Mouse (Mus musculus): ENCODE measurements around the gene Atat1. TPM values are rescaled to one million over a fixed set of nuclear protein-coding genes. Genes with fewer than 3 reads are reported as not detected.
"Not testable (repeated sequence)": the region's sequence is repeated elsewhere in the genome, so short reads cannot be mapped to it uniquely, and the experiment has no call there.

The Atat1 gene
- polyA plus RNA-seq (2015; fragmentation: Nextera tagmentation; extraction: Ambion mirVana), result 50.8 and 51.9 TPM in 2 replicates

- Histone ChIP-seq H3K27me3 (ENCODE audit: control insufficient read depth, insufficient read depth, low read length) (no peaks in the 10 kb centered on the region), H3K9ac (ENCODE audit: low read length) (peak within 1 kb of the TSS; percentile 81), H3K4me1 (ENCODE audit: control insufficient read depth, insufficient read depth, low read length) (peaks cover 12% of the 10 kb centered on the region), H3K36me3 (ENCODE audit: control insufficient read depth, insufficient read depth, low read length) (peaks cover 23% of the 10 kb centered on the region; the same call in 1 of the 2 replicates), H3K9me3 (replicated peaks; ENCODE audit: control insufficient read depth, low read length) (no peaks in the 10 kb centered on the region), H3K4me2 (ENCODE audit: low read depth, low read length) (peak within 1 kb of the TSS; percentile 99), H3K4me3 (replicated peaks; ENCODE audit: low read length) (peak within 1 kb of the TSS; percentile 66), H3K27ac (ENCODE audit: low read length) (peak within 1 kb of the TSS; percentile 83)
- WGBS, result 2% methylated on average over 25 of the region's 25 CpGs
- peak; percentile 91 for ATAC-seq (ENCODE audit: insufficient read depth, low FRiP score)
These were observed at the start of gene Atat1 for GRCm38 (mm10) chr17:35909919-35910369. Gene Atat1, minus strand, starts transcription at chr17:35910075.

- Histone ChIP-seq H3K27me3 (ENCODE audit: control insufficient read depth, insufficient read depth, low read length) (no peaks in the 10 kb centered on the region), H3K27ac (ENCODE audit: low read length) (no peak overlapping the region), H3K9me3 (replicated peaks; ENCODE audit: control insufficient read depth, low read length) (no peaks in the 10 kb centered on the region), H3K4me1 (ENCODE audit: control insufficient read depth, insufficient read depth, low read length) (no peaks in the 10 kb centered on the region), H3K4me2 (ENCODE audit: low read depth, low read length) (no peak overlapping the region), H3K36me3 (ENCODE audit: control insufficient read depth, insufficient read depth, low read length) (peaks cover 35% of the 10 kb centered on the region), H3K9ac (ENCODE audit: low read length) (no peak overlapping the region), H3K4me3 (replicated peaks; ENCODE audit: low read length) (no peak overlapping the region)
- 95% methylated on average over 15 of the region's 15 CpGs for WGBS
- no peak for ATAC-seq (ENCODE audit: insufficient read depth, low FRiP score)
These were observed 48.8 kb upstream of the Atat1 start for GRCm38 (mm10) chr17:35958533-35959223.

GRCm38 (mm10) chr17:35954665-35955064 is 44.8 kb upstream of the Atat1 start:
- Histone ChIP-seq H3K4me3 (replicated peaks; ENCODE audit: low read length) (no peak overlapping the region), H3K9ac (ENCODE audit: low read length) (no peak overlapping the region), H3K27ac (ENCODE audit: low read length) (no peak overlapping the region), H3K27me3 (ENCODE audit: control insufficient read depth, insufficient read depth, low read length) (no peaks in the 10 kb centered on the region), H3K36me3 (ENCODE audit: control insufficient read depth, insufficient read depth, low read length) (peaks cover 13% of the 10 kb centered on the region; the same call in 1 of the 2 replicates), H3K4me1 (ENCODE audit: control insufficient read depth, insufficient read depth, low read length) (no peaks in the 10 kb centered on the region), H3K9me3 (replicated peaks; ENCODE audit: control insufficient read depth, low read length) (no peaks in the 10 kb centered on the region), H3K4me2 (ENCODE audit: low read depth, low read length) (no peak overlapping the region)
- 72% methylated on average over 8 of the region's 8 CpGs for WGBS
- ATAC-seq (ENCODE audit: insufficient read depth, low FRiP score), result no peak

GRCm38 (mm10) chr17:35952559-35952958 is 42.7 kb upstream of the Atat1 start:
- 79% methylated on average over 2 of the region's 3 CpGs for WGBS
- not testable (repeated sequence) for H3K9me3 ChIP-seq (replicated peaks; ENCODE audit: control insufficient read depth, low read length); H3K27ac ChIP-seq (ENCODE audit: low read length); H3K4me3 ChIP-seq (replicated peaks; ENCODE audit: low read length); H3K9ac ChIP-seq (ENCODE audit: low read length); H3K4me2 ChIP-seq (ENCODE audit: low read depth, low read length); H3K36me3 ChIP-seq (ENCODE audit: control insufficient read depth, insufficient read depth, low read length); H3K27me3 ChIP-seq (ENCODE audit: control insufficient read depth, insufficient read depth, low read length); H3K4me1 ChIP-seq (ENCODE audit: control insufficient read depth, insufficient read depth, low read length); ATAC-seq (ENCODE audit: insufficient read depth, low FRiP score)

- H3K4me1 ChIP-seq (ENCODE audit: control insufficient read depth, insufficient read depth, low read length); H3K27me3 ChIP-seq (ENCODE audit: control insufficient read depth, insufficient read depth, low read length); H3K36me3 ChIP-seq (ENCODE audit: control insufficient read depth, insufficient read depth, low read length); H3K4me3 ChIP-seq (replicated peaks; ENCODE audit: low read length); H3K9me3 ChIP-seq (replicated peaks; ENCODE audit: control insufficient read depth, low read length); H3K9ac ChIP-seq (ENCODE audit: low read length); H3K4me2 ChIP-seq (ENCODE audit: low read depth, low read length); H3K27ac ChIP-seq (ENCODE audit: low read length); ATAC-seq (ENCODE audit: insufficient read depth, low FRiP score): not testable (repeated sequence)
These were observed 41.1 kb upstream of the Atat1 start for GRCm38 (mm10) chr17:35950946-35951345.

GRCm38 (mm10) chr17:35939941-35940340 is 30.1 kb upstream of the Atat1 start:
- Histone ChIP-seq H3K27ac (ENCODE audit: low read length) (no peak overlapping the region), H3K4me3 (replicated peaks; ENCODE audit: low read length) (no peak overlapping the region), H3K9ac (ENCODE audit: low read length) (no peak overlapping the region), H3K27me3 (ENCODE audit: control insufficient read depth, insufficient read depth, low read length) (no peaks in the 10 kb centered on the region), H3K4me1 (ENCODE audit: control insufficient read depth, insufficient read depth, low read length) (no peaks in the 10 kb centered on the region), H3K36me3 (ENCODE audit: control insufficient read depth, insufficient read depth, low read length) (no peaks in the 10 kb centered on the region), H3K4me2 (ENCODE audit: low read depth, low read length) (no peak overlapping the region), H3K9me3 (replicated peaks; ENCODE audit: control insufficient read depth, low read length) (no peaks in the 10 kb centered on the region)
- 51% methylated on average over 1 of the region's 1 CpGs for WGBS
- no peak for ATAC-seq (ENCODE audit: insufficient read depth, low FRiP score)

GRCm38 (mm10) chr17:35939108-35939507 is 29.2 kb upstream of the Atat1 start:
- Histone ChIP-seq H3K4me3 (replicated peaks; ENCODE audit: low read length) (no peak overlapping the region), H3K4me2 (ENCODE audit: low read depth, low read length) (no peak overlapping the region), H3K4me1 (ENCODE audit: control insufficient read depth, insufficient read depth, low read length) (no peaks in the 10 kb centered on the region), H3K36me3 (ENCODE audit: control insufficient read depth, insufficient read depth, low read length) (no peaks in the 10 kb centered on the region), H3K27ac (ENCODE audit: low read length) (no peak overlapping the region), H3K9me3 (replicated peaks; ENCODE audit: control insufficient read depth, low read length) (no peaks in the 10 kb centered on the region), H3K9ac (ENCODE audit: low read length) (no peak overlapping the region), H3K27me3 (ENCODE audit: control insufficient read depth, insufficient read depth, low read length) (no peaks in the 10 kb centered on the region)
- 36% methylated on average over 2 of the region's 2 CpGs for WGBS
- ATAC-seq (ENCODE audit: insufficient read depth, low FRiP score), result no peak

GRCm38 (mm10) chr17:35937700-35938348 is 27.9 kb upstream of the Atat1 start:
- Histone ChIP-seq H3K4me2 (ENCODE audit: low read depth, low read length) (no peak overlapping the region), H3K36me3 (ENCODE audit: control insufficient read depth, insufficient read depth, low read length) (no peaks in the 10 kb centered on the region), H3K4me3 (replicated peaks; ENCODE audit: low read length) (no peak overlapping the region), H3K27ac (ENCODE audit: low read length) (no peak overlapping the region), H3K9me3 (replicated peaks; ENCODE audit: control insufficient read depth, low read length) (no peaks in the 10 kb centered on the region), H3K9ac (ENCODE audit: low read length) (no peak overlapping the region), H3K4me1 (ENCODE audit: control insufficient read depth, insufficient read depth, low read length) (no peaks in the 10 kb centered on the region), H3K27me3 (ENCODE audit: control insufficient read depth, insufficient read depth, low read length) (no peaks in the 10 kb centered on the region)
- 0 out of 2 replicates have a peak, but pooled peaks have one; percentile 33 for ATAC-seq (ENCODE audit: insufficient read depth, low FRiP score)
- 41% methylated on average over 2 of the region's 2 CpGs for WGBS

- H3K4me2 ChIP-seq (ENCODE audit: low read depth, low read length); H3K27me3 ChIP-seq (ENCODE audit: control insufficient read depth, insufficient read depth, low read length); H3K9me3 ChIP-seq (replicated peaks; ENCODE audit: control insufficient read depth, low read length); ATAC-seq (ENCODE audit: insufficient read depth, low FRiP score); H3K4me3 ChIP-seq (replicated peaks; ENCODE audit: low read length); H3K4me1 ChIP-seq (ENCODE audit: control insufficient read depth, insufficient read depth, low read length); H3K36me3 ChIP-seq (ENCODE audit: control insufficient read depth, insufficient read depth, low read length); H3K27ac ChIP-seq (ENCODE audit: low read length); H3K9ac ChIP-seq (ENCODE audit: low read length): not testable (repeated sequence)
- 86% methylated on average over 14 of the region's 14 CpGs for WGBS
These were observed 25.9 kb upstream of the Atat1 start for GRCm38 (mm10) chr17:35935763-35936162.

Measured in stomach, embryonic 16.5 days (tissue).